Mouse (Mus musculus) frontal cortex, adult 2 months (tissue): ENCODE data around the gene Gm8300. TPM values are rescaled to one million over a fixed set of nuclear protein-coding genes. Genes with fewer than 3 reads are reported as not detected.
"Not testable (repeated sequence)": the region's sequence is repeated elsewhere in the genome, so short reads cannot be mapped to it uniquely, and the experiment has no call there.

Source experiments
- DNase-seq, 2 experiments: peaks; one replicate each; pipeline ENCODE4 v3.0.0; 2022; ENCODE audit warnings: low spot score in 1 of 2; ENCODE audit errors: extremely low spot score in 1 of 2
- polyA plus RNA-seq: library from polyadenylated mRNA; depleted of rRNA; stranded (reverse); fragments of >200 nt; gene quantifications from 2 replicates; pipeline ENCODE4 v1.2.3, GENCODE M21; 2012; rRNA removed

The Gm8300 gene
- polyA plus RNA-seq, result not detected in 2 replicates

DNA sequence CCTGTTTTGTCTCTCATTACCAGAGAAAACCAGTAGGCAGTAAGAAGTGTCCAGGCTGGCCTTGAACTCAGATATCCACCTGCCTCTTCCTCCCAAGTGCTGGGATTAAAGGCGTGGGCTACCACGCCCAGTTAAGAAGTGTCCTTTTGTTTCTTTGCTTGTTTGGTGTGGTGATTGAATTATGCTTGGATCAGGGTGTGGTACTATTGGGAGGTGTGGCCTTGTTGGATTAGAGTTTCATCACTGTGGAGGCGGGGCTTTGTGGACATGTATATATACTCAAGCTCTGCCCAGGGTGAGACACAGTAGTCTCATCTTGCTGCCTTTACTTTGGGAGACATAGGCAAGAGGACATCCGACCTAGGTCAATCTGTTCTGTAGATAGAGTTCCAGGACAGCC is at the start of gene Gm8300:
Gene Gm8300 (plus strand): TSS at position 301 of the 400 bp plus-strand sequence.
- not testable (repeated sequence) for DNase-seq

DNA sequence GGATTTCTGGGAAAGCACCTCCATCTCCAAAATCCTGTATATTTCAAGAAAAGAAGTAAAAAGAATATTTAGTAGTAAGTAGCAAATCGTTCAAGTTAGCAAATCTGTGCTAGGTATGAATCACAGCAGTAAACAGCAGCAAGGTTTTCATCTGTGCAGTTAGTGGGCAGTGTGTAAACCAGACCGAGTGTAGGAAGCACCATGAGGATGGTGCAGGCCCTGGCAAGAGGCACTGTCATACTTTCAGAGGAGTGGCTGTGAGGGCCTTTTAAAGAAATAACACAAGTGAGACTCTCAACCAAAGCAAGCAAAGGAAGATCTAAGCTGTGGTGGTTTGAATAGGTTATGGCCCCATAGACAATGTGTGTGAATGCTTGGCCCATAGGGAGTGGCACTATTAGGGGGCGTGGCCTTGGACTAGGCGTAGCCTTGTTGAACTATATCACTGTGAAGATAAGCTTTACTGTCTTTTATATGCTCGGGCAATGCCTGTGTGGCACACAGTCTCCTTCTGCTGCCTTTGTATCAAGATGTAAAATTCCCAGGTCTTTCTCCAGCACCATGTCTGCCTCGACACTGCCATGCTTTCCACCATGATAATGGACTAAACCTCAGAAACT is 49.3 kb upstream of the Gm8300 start:
- DNase-seq, result no peak

DNA sequence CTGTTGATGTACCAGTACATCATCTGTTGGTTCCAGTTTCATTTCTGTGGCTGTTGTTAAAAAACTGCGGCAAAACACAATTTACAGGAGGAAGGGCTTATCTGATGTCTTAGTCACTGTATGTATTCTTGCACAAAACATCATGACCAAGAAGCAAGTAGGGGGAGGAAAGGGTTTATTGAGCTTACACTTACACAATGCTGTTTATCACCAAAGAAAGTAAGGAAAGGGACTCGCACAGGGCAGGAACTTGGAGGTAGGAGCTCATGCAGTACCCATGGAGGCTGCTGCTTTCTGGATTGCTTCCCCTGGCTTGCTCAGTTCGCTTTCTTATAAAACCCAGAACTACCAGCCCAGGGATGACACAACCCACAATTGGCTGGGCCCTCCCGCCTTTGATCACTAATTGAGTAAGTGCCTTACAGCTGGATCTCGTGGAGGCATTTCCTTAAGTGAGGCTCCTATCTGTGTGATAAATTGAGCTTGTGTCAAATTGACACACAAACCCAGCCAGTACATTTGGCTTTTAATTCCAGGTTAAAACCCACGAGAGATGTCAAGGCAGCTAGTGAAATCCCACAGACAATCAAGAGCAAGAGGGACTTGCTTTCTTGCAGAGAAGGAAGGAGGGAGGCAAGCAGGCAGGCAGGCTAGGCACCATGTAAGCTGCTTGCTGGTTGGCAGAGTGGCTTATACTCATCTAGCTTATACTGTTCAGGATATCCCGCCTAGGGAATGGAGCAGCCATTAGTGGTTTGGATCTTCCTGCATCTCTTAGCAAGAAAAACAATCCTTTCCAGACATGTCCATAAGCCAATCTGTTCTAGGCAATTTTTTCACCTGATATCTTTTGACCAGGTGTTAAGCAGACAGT is 43.6 kb upstream of the Gm8300 start:
- DNase-seq, result no peak

DNA sequence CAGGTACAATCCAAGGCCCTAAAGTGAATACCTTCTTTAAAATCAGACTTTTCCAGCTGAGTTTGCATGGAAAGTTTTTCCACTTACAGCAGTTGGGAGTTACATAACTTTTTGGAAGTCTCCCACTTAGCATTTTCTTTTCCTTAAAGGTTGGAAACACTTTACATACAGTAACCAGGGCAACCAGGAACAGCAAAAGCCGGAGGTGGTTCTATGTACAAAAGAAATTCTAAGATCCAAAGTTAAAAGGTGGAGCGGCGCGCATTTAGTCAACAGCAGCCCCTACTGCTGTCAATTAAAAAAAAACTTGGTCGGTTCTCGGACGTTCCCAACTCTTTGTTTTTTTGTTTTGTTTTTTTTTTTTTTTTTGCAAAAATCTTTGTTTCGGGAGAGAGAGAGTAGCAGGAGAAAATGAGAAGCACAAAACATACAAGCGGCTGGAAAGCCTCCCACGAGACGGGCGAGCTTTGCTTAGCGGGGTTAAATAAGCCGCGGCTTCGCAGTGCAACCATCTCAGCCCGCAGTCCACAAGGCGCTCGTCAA is 42.6 kb upstream of the Gm8300 start:
- peak; percentile 22 to 68 for DNase-seq

DNA sequence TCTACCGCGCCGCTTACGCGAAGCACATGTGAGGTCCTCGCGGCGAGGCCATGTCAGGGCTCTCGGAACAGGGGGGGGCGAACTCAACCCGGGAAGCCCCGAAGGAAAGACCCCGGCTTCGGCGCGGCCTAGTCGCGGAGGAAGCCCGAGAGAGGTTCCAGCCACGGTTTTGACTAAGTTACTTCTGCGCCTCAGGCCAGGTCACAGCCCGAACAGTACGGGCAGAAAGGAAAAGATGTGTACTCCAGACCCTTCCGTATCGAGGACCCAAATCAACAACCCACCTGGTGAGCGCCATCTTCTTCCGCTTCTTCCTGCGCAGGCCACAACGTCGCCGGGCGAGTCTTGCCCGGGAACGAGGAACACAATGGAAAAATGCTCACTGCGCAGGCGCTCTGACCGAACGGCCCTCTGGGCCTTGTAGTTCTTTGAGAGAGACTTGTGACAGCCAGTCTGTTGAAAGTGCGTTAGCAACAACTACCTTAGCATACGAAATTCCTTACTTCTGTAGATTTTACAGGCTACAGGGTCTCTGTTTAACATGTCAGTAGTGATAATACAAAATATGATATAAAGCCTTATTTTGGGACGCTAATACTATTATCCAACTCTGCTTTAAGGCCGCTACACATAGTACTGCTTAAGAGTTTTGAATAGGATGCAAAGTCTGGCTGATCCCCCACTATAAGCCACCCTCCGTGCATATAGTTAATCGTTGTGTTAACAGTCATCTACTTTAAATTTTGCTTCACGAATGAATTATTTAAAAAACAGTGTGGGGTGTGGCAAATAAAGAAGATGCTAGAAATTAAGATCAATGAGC is 41.9 kb upstream of the Gm8300 start, which contains the start of gene Snw1:
Gene Snw1 (minus strand): TSS at position 311 of the 823 bp plus-strand sequence.
- DNase-seq, result peak; percentile 93 to 97

DNA sequence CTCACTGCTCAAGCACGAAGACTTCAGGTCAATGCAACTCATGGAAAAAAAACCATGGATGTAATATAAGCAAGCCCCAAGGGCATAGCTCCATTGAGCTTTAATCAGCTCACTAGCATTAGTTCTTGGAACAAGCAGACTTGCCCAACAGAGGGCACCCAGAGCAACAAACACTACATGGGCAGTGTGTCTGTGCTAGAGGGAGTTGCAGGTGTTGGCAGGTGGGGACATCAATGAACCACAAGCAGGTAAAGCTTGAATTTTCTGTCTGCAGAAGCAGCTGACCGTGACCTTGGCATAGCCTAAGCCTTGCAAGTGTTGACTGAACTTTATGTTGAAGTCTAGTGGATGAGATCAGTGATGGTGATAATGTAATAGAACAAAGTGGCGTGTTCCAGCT is 39.4 kb upstream of the Gm8300 start:
- DNase-seq, result no peak

DNA sequence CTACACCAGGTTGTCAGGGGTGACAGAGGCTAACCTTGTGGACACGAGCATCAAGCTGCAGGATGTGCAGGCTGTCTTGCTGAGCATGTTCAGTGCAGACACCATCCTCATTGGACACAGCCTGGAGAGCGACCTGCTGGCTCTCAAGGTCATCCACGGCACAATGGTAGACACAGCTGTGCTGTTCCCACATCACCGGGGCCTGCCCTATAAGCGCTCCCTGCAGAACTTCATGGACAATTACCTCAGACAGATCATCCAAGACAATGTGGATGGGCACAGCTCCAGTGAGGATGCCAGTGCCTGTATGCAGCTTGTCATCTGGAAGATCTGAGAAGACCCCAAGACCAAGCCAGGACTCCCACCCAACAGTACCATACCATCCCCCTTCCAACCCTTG is 31.6 kb upstream of the Gm8300 start:
- not testable (repeated sequence) for DNase-seq

DNA sequence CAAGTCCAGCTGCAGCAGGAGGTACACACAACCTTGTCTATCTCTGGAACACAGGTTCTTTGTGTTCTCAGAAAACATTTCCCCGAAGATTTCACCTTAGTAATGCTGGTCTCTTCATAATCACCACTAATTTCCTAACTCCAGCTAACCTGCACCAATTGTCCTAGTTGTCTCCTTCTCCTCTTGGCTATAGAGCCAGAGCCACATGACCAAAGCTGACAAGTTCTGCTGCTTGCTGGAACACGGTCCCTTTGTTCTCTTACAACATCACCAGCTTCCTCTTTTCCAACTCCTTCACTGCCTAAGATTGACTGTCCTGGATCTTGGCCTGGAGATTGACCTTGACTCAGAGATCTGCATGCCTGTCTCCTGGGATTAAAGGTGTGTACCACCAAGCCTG is 25.4 kb upstream of the Gm8300 start:
- DNase-seq, result not testable (repeated sequence)

DNA sequence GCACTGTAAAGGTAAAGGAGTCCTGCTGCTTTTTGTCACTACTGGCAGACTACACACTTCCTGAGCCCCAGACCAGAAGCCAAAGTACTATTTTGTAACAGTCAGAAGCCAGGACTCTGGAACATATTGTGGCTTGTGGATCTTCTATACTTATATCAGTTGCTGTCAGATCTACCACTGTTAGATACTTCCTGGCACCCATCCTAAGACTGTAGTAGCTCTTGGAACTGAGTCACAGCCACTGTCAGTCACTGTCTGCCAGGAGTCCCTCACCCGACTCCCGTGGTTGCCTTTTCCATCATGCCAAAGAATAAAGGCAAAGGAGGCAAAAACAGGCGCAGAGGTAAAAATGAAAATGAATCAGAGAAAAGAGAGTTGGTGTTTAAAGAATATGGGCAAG is 19.7 kb upstream of the Gm8300 start, which contains the start of gene Gm5788:
Gene Gm5788 (plus strand): TSS at position 301 of the 400 bp plus-strand sequence.
- DNase-seq, result not testable (repeated sequence)

DNA sequence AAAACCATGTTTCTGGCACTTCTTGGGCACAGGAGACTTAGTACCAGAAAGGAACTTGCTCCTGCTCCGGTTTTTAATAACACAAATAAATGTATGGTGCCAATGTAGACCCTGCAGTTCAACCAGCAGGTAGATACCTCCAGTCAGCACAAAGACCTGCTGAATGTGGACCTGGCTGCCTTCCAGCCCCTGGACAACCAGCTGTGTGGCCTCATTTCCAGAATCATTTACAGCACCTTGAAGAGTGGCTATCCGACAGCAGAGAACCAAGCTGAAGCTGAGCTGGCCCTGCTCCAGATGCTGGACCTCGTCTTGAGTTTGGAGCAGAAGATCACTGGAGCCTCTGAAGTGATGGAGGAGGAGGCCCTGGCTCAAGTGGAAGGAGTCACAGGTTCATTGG is 5.5 kb downstream of the Gm8300 start:
- DNase-seq, result not testable (repeated sequence)

DNA sequence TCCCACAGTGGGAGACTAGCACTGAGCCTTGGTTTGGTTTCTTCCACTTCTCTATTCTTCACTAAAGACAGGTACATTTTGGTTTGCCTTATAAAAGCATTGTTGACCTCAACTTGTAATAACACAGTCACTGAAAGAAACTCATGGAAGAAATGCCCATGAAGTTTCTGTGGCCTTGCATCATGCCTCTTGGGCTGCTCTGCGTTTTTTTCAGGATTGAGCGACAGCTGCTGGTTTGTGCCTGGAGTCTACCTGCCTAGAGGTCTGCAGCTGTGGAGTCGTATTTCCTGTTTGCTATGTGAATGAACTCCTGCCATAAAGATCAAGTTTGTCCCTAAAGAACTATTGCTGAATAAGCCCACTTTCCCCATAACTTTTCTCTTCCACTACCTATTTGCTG is 29.8 kb downstream of the Gm8300 start:
- DNase-seq, result no peak

DNA sequence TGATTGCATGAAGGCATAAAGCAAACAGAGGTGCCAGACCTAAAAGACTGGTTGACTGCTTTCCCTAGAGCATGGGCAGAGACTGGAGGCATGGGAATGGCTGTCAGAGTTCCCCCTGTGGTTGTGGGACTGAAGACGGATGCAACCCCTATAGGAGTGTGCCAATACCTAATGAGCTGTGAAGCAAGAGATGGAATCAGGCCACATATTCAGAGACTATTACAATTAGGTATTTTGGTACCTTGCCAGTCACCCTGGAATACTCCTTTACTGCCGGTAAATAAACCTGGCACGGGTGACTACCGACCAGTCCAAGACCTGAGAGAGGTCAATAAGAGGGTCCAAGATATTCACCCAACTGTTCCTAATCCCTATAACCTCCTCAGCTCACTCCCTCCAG is 36.5 kb downstream of the Gm8300 start:
- not testable (repeated sequence) for DNase-seq

Other genes starting within 250 kb of the Gm8300 start
- 66.9 and 72.8 TPM in 2 replicates for gene Vipas39, start 248.1 kb upstream of the Gm8300 start, polyA plus RNA-seq
- gene Ahsa1, start 247.8 kb upstream of the Gm8300 start, polyA plus RNA-seq, result 177 and 187 TPM in 2 replicates
- 0.18 and 0.42 TPM in 2 replicates for gene Ism2, start 214.6 kb upstream of the Gm8300 start, polyA plus RNA-seq
- 19.3 and 22.8 TPM in 2 replicates for gene Sptlc2, start 126.0 kb upstream of the Gm8300 start, polyA plus RNA-seq
- 66.7 and 70.4 TPM in 2 replicates for gene Slirp, start 70.4 kb upstream of the Gm8300 start, polyA plus RNA-seq
- gene Alkbh1, start 70.3 kb upstream of the Gm8300 start, polyA plus RNA-seq, result 17.3 and 20.0 TPM in 2 replicates
- 37.3 and 42.9 TPM in 2 replicates for gene Snw1, start 42.0 kb upstream of the Gm8300 start, polyA plus RNA-seq
- gene Gm5788, start 19.6 kb upstream of the Gm8300 start, polyA plus RNA-seq, result not detected in 2 replicates
- not detected in 2 replicates for gene Oog1, start 88.4 kb downstream of the Gm8300 start, polyA plus RNA-seq
- gene Gm4027, start 104.6 kb downstream of the Gm8300 start, polyA plus RNA-seq, result not detected in 2 replicates
- not detected in 2 replicates for gene Gm16381, start 130.3 kb downstream of the Gm8300 start, polyA plus RNA-seq